Mouse (Mus musculus) ES-E14 (cell line): ENCODE data around the gene Lyrm9.

Source experiments
- CHD2 ChIP-seq: IDR thresholded peaks from 2 replicates; pipeline ENCODE4 v1.6.1; 2014; ENCODE audit warnings: mild to moderate bottlenecking, low read depth, low read length, inconsistent platforms
- HCFC1 ChIP-seq: IDR thresholded peaks from 2 replicates; pipeline ENCODE4 v1.6.1; 2012; ENCODE audit warnings: low read length, inconsistent platforms, borderline replicate concordance; ENCODE audit not compliant: insufficient read depth
- MAFK ChIP-seq: IDR thresholded peaks from 2 replicates; pipeline ENCODE4 v1.6.1; 2014; ENCODE audit warnings: mild to moderate bottlenecking, low read depth, low read length, inconsistent platforms; ENCODE audit not compliant: insufficient read depth

DNA sequence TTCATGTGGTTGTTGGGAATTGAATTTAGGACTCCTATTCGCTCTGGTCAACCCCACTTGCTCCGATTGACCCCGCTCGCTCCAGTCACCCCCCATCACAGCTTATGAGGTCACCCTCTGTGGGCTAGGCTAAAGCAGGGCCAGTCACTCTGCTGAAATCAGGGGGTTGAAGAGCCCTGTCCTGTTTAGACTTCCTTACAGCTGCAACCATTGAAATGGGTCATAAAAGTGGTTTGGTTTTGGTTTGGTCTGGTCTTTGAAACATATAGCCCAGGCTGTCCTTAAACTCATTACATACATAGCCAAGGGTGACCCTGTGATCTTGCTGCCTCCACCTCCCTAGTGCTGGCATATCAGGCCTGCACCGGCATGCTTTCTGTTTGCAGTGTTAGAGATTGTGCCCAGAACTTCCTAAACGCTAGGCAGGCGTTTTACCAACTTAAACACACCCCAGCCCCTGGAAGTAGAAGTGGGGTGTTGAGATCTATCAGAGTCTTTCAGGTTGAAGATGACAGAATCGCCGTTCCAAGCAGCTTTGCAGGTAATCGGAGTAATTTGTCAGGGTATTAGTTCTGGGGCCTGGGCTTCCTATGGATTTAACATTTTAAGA, 5.8 kb downstream of the Lyrm9 start:
- TF ChIP-seq MAFK (no peak), HCFC1 (no peak), CHD2 (no peak)
